Mouse (Mus musculus): ENCODE results near the gene Styxl1.

- TF ChIP-seq CTCF (IDR thresholded peaks at IDR 0.05; ENCODE audit: control insufficient read depth, insufficient read depth, insufficient replicate concordance, low read depth, low read length) (no peak), POLR2A (IDR thresholded peaks at IDR 0.05; ENCODE audit: control insufficient read depth, low read depth, low read length) (no peak)
Measured at GRCm38 (mm10) chr5:135711582-135712355, 66.4 kb downstream of the Styxl1 start.

Measured in testis, adult 2 months (tissue).